Mouse (Mus musculus): Measurements from ENCODE around the gene Rin2.
A peak's percentile ranks its signal among the peaks of the same experiment; 100 is the strongest.

Gene Rin2

DNA sequence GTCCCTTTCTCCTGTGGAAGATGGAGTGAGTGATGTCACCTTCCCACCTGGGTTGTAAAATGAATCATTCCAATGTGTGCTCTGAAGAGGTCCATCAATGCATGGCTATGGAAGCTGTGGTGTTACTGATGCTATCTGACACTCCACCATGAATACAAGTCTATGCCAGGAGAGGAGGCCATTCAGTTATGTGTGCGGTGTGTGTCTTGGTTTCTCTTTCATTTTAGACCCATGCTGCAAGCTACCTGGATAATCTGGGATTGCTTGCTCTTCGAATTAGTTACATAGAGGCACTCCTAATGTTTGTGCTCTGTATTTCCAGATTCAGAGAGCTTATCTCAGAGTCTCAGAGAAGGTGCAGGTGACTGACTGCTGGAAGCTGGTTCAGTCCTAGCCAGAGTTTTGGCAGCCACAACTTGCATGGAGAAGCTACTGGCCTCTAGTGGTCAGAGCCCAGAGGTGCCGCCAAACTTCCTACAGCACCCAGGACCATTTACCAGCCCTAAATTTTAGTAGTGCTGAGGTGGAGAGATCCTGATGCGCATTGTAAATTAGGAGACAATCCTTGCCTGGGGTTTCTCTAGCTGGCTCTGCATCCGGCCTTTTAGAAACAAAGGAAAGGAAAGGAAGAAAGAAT lies 119.4 kb downstream of the Rin2 start:
- DNase-seq, result peak; percentile 96

DNA sequence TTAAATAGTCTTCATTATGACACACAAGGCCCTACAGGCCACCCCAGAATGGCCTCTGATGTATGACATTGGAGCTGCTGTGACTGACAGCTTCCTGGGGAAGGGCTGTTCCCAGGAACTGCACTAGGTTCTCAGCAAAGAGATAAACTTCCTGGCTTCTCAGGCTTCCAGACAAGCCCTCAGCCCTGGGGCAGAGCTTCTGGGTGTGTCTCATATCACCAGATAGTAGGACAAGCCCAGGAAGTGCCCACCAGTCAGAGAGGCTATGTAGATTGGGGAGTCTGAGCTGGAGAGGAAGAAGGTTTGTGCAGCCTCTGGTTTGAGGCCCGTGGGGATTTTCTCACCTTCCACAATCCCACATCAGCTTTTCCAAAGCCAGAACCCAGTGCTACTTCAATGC lies 122.8 kb downstream of the Rin2 start:
- DNase-seq, result peak; percentile 90

DNA sequence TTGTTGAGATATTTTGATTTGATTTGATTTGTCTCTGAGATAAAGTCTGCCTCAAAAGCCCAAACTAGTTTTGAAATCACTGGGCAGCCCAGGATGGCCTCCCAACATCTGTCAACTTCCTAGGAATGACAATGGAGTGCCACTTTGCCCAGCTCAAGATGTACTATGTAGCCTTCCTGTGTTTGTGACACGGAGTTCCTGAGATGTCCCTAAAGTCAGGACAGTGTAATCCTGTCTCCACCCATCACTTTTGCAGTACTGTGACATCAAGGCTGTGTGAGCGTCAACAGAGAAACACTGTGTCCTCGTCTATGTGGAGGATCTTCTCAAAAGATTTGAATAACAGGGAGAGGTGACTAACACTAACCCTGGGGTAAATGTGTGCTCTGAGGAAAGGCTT lies 123.9 kb downstream of the Rin2 start:
- peak; percentile 92 for DNase-seq

- DNase-seq, result peak; percentile 94
Observed at GRCm38 (mm10) chr2:145801322-145802052, 126.5 kb downstream of the Rin2 start.

- DNase-seq, result peak; percentile 58
Observed at GRCm38 (mm10) chr2:145802626-145803025, 127.6 kb downstream of the Rin2 start.

GRCm38 (mm10) chr2:145803822-145804342 lies 128.9 kb downstream of the Rin2 start:
- peak; percentile 87 for DNase-seq

GRCm38 (mm10) chr2:145804524-145804923 lies 129.5 kb downstream of the Rin2 start:
- DNase-seq, result no peak

DNA sequence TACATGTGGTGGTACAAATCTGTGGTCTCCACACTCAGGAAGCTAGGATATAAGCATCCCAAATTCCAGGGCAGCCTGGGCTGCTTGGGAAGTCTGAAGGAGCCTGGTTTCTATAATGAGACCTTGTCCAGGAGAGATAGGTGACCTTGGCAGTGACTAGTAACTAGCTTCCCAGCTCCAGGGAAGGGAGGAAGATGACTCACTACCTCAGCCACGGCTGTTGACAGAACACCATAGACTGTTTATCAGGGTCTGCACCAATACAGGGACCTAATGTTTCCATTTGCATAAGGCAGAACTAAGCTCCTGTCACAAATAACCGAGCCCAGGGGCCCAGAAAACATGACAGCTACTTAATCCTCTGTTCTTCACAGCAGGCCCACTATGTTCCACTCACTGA lies 132.3 kb downstream of the Rin2 start:
- no peak for DNase-seq

- DNase-seq, result no peak
Observed at GRCm38 (mm10) chr2:145808251-145808650, 133.2 kb downstream of the Rin2 start.

GRCm38 (mm10) chr2:145808667-145809066 lies 133.7 kb downstream of the Rin2 start:
- no peak for DNase-seq

DNA sequence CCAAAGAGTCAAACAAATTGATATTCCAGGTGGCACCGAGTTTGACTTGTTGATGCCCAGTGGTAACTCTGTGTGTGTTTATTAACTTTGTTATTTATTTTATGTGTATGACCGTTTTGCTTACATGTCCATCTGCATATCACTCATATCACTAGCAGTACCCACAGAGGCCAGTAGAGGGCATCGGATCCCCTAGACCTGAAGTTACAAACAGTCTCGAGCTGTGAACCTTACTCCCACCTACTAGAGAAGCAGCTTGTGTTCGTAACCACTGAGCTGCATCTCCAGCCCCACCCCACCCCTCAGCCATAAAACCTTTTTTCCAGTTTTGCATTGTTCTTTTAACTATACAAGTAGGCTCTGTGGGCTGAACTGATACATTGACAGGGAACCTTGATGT lies 135.7 kb downstream of the Rin2 start:
- DNase-seq, result peak; percentile 77

GRCm38 (mm10) chr2:145812818-145813217 lies 137.8 kb downstream of the Rin2 start:
- DNase-seq, result peak; percentile 96

DNA sequence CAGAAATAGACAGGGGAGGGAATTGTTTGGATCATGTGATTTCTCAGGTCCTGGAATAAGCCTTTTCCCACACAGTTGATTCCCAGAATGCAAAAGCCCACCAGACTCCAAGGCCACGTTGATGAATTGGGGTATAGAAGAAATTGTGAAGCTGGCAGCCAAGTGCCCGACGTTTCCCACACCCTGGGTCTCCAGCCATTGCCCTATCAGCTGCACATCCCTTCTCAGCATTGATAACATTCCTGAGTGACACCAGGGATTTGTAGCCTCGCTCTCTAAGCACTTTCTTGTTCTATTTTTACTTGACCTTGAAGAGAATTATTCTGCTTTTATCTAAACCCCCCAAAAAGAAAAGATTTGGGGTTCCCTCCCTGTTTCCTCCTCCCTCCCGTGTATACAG lies 142.2 kb downstream of the Rin2 start:
- DNase-seq, result peak; percentile 76

GRCm38 (mm10) chr2:145822013-145822782 lies 147.2 kb downstream of the Rin2 start:
- peak; percentile 98 for DNase-seq

GRCm38 (mm10) chr2:145822783-145823729 lies 148.0 kb downstream of the Rin2 start:
- peak; percentile 89 for DNase-seq

DNA sequence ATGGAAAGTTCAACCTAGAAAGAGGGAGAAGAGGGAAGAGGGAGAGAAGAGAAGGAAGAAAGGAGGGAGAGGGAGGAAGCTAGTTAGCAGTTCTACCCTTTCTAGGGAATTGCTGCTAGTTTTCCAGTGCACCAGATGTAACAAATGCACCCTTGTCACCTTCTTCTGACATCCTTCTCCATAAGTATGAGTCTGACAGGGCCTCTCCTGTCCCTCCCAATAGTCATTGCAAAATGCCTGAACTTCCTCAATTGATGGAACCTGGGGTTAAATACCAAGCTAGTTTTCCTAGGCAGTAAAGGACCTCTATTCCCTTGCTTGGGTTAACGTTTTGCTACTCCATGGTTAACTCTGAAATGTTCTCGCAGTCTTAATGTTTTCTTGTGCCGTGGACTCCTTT lies 149.7 kb downstream of the Rin2 start:
- DNase-seq, result peak; percentile 85

DNA sequence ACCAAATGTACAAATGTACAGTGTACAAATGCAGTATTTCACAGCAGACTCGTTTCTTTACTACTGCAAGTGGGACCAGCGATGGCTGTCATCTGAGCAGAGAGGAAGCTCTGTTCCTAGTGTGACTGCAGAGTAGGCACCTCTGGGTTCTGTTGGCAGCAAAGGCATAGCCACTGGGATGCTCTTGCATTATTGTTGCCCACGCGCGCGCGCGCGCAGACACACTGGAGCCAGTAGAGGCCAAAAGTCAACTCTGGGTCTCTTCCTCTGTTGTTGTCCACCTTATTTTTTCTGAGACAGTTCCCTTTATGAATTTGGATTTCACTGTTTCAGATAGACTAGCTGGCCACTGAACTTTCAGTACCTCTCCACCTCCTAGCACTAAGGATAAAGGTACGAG lies 150.2 kb downstream of the Rin2 start:
- peak; percentile 93 for DNase-seq

- peak; percentile 63 for DNase-seq
Observed at GRCm38 (mm10) chr2:145827930-145828329, 152.9 kb downstream of the Rin2 start.

GRCm38 (mm10) chr2:145828603-145829002 lies 153.6 kb downstream of the Rin2 start:
- DNase-seq, result peak; percentile 46

- DNase-seq, result peak; percentile 55
Observed at GRCm38 (mm10) chr2:145829231-145829630, 154.2 kb downstream of the Rin2 start.

DNA sequence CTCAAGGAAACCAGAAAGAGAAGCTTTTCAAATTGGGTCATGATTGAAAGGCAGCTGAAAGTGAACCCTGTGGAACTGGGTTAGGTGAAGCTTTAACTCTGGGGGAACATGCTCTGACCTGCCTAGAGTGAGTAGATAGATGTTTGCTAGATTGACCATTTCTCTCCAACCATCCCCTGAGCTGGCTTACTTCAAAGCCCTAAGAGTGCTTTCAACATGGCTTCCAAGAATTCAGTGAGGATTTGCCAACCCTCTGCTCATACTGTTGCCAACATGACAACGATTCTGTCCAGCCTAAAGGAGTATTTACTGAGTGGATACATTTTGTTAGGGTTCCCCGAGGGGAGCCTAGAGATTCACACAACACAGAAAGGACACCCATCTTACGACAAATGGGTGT lies 155.4 kb downstream of the Rin2 start:
- DNase-seq, result peak; percentile 58
